Mouse (Mus musculus) hindbrain, embryonic 13.5 days (tissue): Measurements from ENCODE around the gene Ppil6. TPM values are rescaled to one million over a fixed set of nuclear protein-coding genes. Genes with fewer than 3 reads are reported as not detected.

ENCODE experiments used
- ATAC-seq: fragments of 200-750 bp; cut with Nextera tagmentation; 2 replicates; pipeline ENCODE4 v1.8.0; 2017; ENCODE audit warnings: moderate TSS enrichment; ENCODE audit not compliant: low FRiP score
- H3K27ac ChIP-seq: fragments of 300-500 bp; sonication (generic); 2 replicates; pipeline ENCODE4 v1.5.1; 2015; ENCODE audit warnings: inconsistent platforms, mild to moderate bottlenecking, moderate library complexity
- H3K27me3 ChIP-seq: fragments of 300-500 bp; sonication (generic); 2 replicates; pipeline ENCODE4 v1.6.1; 2015; ENCODE audit warnings: mild to moderate bottlenecking, inconsistent platforms
- H3K36me3 ChIP-seq: fragments of 300-500 bp; sonication (generic); 2 replicates; pipeline ENCODE4 v1.6.1; 2015; ENCODE audit warnings: mild to moderate bottlenecking, inconsistent platforms
- H3K4me1 ChIP-seq: fragments of 300-500 bp; sonication (generic); replicated peaks from 2 replicates; pipeline ENCODE4 v1.6.1; 2015; ENCODE audit warnings: inconsistent platforms
- H3K4me2 ChIP-seq: fragments of 300-500 bp; sonication (generic); 2 replicates; pipeline ENCODE4 v1.6.1; 2015; ENCODE audit warnings: inconsistent platforms, mild to moderate bottlenecking, moderate library complexity
- H3K4me3 ChIP-seq: fragments of 300-500 bp; sonication (generic); 2 replicates; pipeline ENCODE4 v1.5.1; 2015; ENCODE audit warnings: mild to moderate bottlenecking, inconsistent platforms
- H3K9ac ChIP-seq: fragments of 300-500 bp; sonication (generic); 2 replicates; pipeline ENCODE4 v1.6.1; 2015; ENCODE audit warnings: mild to moderate bottlenecking, inconsistent platforms
- H3K9me3 ChIP-seq: fragments of 300-500 bp; sonication (generic); 2 replicates; pipeline ENCODE4 v1.6.1; 2016; ENCODE audit warnings: inconsistent platforms
- WGBS: fragments of 180-500 bp; shearing (Covaris S2); methylation state at CpG from one replicate; pipeline ENCODE4 v1.1.7; 2015; 5-methylcytosine and 5-hydroxymethylcytosine counted together
- polyA plus RNA-seq: library from polyadenylated mRNA; unstranded; fragments of >200 nt; fragmentation: Nextera tagmentation; extraction: Ambion mirVana; gene quantifications from 2 replicates; pipeline ENCODE4 v1.2.1, GENCODE M21; 2015

Ppil6 gene
- polyA plus RNA-seq, 1 experiment from 2014 or later: 4.6 TPM

DNA sequence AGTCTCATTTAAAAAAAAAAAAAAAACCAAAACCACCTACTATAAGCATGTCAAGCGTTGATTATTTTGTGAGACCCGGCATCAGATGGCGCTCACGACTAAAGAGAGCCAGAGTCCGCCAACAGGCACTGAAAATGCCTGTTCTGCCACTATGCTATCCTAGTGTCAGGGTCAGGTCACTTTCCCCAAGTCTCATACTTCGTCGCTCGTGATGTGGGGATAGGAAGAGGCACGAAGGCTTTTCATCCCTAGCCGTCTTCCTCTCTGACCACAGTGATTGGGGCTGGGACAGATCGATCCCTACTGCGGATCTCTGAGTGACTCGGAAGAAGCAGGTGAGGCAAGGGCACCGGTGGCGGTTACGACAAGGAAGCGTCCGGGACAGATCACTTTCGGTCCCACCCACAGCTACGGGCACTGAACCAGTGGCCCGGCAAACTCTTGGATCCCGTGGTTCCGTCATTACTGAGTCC lies 28.3 kb downstream of the Ppil6 start:
- peak; percentile 63 for ATAC-seq
- peak overlapping the region; percentile 98 for H3K27ac ChIP-seq
- peak overlapping the region; percentile 86 for H3K4me2 ChIP-seq
- peaks cover 28% of the 10 kb centered on the region for H3K4me1 ChIP-seq
- WGBS: under 1% methylated on average over 23 of the region's 23 CpGs
- H3K36me3 ChIP-seq: no peaks in the 10 kb centered on the region
- H3K4me3 ChIP-seq: peak overlapping the region; percentile 94
- H3K9ac ChIP-seq: peak overlapping the region; percentile 89
- H3K9me3 ChIP-seq: no peaks in the 10 kb centered on the region
- H3K27me3 ChIP-seq: no peaks in the 10 kb centered on the region

DNA sequence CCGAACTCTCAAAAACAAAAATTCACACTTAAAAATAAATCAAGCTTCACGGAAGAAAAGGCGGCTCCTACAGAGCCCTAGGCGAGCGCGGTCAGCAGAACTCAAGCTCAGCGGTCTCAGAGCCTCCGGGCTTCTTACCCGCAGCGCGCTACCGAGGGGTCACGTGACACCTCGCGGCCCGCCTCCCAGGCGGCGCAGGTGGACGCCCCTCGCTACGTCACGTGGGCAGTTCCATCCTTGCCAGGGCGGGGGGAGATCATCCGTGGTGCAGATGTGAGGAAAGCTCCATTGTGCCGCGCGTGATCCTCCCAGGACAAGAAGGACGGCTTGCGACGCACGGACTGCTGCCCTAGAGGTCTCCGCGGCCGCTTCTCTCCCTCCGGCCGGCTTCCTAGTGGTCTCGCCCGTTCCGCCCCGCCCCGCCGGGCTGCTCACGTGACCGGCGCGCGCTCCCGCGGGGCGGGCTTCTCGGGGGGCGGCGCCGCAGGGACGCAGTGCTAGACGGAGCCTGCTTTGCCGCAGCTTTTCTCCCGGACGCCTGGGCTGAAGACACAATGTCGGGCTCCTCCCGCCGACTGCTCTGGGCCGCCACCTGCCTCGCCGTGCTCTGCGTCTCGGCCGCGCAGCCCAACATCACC lies 28.9 kb downstream of the Ppil6 start, which contains the start of gene Cd164:
Gene Cd164 (plus strand): TSS at position 434 of the 638 bp plus-strand sequence.
- Histone ChIP-seq H3K9me3 (no peaks in the 10 kb centered on the region), H3K27ac (peak within 1 kb of the TSS; percentile 98), H3K4me1 (peaks cover 28% of the 10 kb centered on the region), H3K4me2 (peak within 1 kb of the TSS; percentile 86), H3K9ac (peak within 1 kb of the TSS; percentile 89), H3K27me3 (no peaks in the 10 kb centered on the region), H3K4me3 (peak within 1 kb of the TSS; percentile 94), H3K36me3 (no peaks in the 10 kb centered on the region)
- WGBS: under 1% methylated on average over 66 of the region's 69 CpGs
- peak; percentile 96 for ATAC-seq

DNA sequence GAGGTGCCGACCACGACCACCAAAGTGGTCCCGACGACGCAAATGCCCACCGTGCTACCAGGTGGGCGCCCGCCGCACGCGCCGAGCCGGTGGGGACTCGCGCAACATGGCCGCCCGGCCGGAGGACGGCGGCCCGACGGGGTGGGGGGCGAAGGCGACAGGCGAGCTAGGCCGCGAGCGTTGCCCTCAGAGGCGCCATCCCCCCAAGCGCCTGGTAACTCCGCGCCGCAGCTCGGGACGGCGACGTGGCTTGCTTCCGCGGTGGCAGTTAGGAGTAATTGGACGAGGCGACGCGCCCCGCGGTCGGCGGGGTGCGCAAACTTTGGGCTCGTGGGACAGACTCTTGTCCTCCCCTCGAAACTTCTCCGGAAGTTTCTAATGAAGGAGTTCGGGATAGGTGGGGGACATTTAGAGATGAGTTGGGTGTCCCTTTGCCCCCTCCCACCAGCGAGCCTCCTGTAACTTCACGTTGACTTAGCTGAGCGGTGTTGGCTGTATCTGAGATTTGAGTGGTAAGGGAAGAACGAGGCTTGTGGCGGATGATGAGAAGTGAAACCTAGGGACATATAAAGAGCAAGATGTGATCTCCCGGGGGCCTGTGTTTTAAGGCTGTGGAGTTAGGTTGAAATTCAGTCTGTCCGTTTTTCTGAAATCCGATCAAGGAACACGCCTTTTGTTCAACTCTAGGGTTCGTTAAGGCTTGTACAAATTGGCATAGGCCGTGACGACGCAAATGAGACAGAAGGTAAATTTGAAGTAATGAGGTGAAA lies 29.6 kb downstream of the Ppil6 start:
- Histone ChIP-seq H3K36me3 (peaks cover 4% of the 10 kb centered on the region; the same call in 1 of the 2 replicates), H3K27ac (peak overlapping the region; percentile 98), H3K9me3 (no peaks in the 10 kb centered on the region), H3K9ac (peak overlapping the region; percentile 89), H3K27me3 (no peaks in the 10 kb centered on the region), H3K4me1 (peaks cover 28% of the 10 kb centered on the region), H3K4me3 (peak overlapping the region; percentile 94), H3K4me2 (peak overlapping the region; percentile 86)
- ATAC-seq: peak; percentile 74
- under 1% methylated on average over 65 of the region's 65 CpGs for WGBS

DNA sequence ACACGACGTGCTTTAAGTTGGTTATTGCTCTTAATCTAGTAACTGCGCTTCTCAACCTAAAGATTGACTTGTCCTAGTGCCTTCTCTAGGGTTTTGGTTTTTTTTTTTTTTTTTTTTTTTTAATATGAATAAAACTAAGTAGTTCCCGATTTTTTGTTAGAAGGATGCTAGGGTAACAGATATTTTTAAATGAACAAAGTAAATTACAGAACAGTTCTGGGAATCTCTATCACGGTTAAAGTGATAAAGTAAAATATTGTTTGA lies 30.1 kb downstream of the Ppil6 start:
- H3K4me2 ChIP-seq: peak overlapping the region; percentile 86
- no peaks in the 10 kb centered on the region for H3K27me3 ChIP-seq
- no peaks in the 10 kb centered on the region for H3K9me3 ChIP-seq
- peaks cover 28% of the 10 kb centered on the region for H3K4me1 ChIP-seq
- peaks cover 7% of the 10 kb centered on the region; the same call in 1 of the 2 replicates for H3K36me3 ChIP-seq
- 6% methylated on average over 5 of the region's 5 CpGs for WGBS
- H3K4me3 ChIP-seq: peak overlapping the region; percentile 94
- peak overlapping the region; percentile 89 for H3K9ac ChIP-seq
- H3K27ac ChIP-seq: no peak overlapping the region
- ATAC-seq: no peak

- Histone ChIP-seq H3K9me3 (no peaks in the 10 kb centered on the region), H3K4me2 (no peak overlapping the region), H3K4me3 (no peak overlapping the region), H3K9ac (no peak overlapping the region), H3K4me1 (peaks cover 28% of the 10 kb centered on the region), H3K36me3 (peaks cover 23% of the 10 kb centered on the region), H3K27ac (no peak overlapping the region), H3K27me3 (no peaks in the 10 kb centered on the region)
- no peak for ATAC-seq
- 89% methylated on average over 3 of the region's 3 CpGs for WGBS
Observed at GRCm38 (mm10) chr10:41523386-41523785, 33.1 kb downstream of the Ppil6 start.

DNA sequence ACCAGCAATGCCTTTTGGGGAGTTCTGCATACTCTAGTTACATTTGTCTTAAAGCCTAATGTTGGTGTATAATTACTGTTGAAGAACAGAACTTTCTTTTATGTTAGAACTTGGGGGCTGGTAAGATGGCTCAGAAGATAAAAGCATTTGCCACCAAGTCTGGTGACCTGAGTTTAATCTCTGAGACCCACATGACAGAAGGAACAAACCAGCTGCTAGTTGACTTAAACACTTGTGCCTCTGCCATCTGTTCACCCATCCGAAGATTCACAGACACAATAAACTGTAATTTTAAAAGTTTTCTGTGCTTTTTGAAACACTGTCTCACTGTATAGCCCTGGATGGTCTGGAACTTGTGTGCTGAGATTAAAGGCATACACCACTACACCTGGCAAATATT lies 35.5 kb downstream of the Ppil6 start:
- Histone ChIP-seq H3K27ac (no peak overlapping the region), H3K4me3 (no peak overlapping the region), H3K9ac (no peak overlapping the region), H3K4me1 (peaks cover 26% of the 10 kb centered on the region), H3K36me3 (peaks cover 40% of the 10 kb centered on the region), H3K27me3 (no peaks in the 10 kb centered on the region), H3K9me3 (no peaks in the 10 kb centered on the region), H3K4me2 (no peak overlapping the region)
- WGBS: 83% methylated on average over 1 of the region's 1 CpGs
- no peak for ATAC-seq

DNA sequence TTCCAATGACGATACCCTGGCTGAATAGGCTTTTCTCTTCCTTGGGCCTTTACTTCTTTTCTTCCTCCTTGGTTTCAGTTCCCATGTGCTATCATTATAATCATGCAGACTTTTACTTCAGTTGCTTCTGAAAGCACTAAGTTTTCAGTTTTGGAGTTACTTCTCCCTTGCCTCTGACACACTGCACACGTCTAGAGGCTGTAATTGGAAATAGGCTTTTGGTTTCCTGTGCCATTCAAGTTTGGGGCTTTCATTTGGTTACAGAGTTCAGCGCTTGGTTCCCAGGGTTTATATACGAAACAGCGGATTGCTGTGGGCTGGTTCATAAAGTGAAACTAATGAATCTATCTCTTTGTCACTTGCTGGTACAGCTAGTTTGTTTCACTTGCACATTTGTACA lies 39.7 kb downstream of the Ppil6 start:
- Histone ChIP-seq H3K4me1 (no peaks in the 10 kb centered on the region), H3K4me2 (no peak overlapping the region)

GRCm38 (mm10) chr10:41535991-41536390 lies 45.8 kb downstream of the Ppil6 start:
- H3K27ac ChIP-seq: no peak overlapping the region
- no peaks in the 10 kb centered on the region for H3K9me3 ChIP-seq
- no peak overlapping the region for H3K4me2 ChIP-seq
- ATAC-seq: no peak
- H3K27me3 ChIP-seq: no peaks in the 10 kb centered on the region
- WGBS: 96% methylated on average over 2 of the region's 2 CpGs
- no peak overlapping the region for H3K4me3 ChIP-seq
- H3K9ac ChIP-seq: no peak overlapping the region
- no peaks in the 10 kb centered on the region for H3K4me1 ChIP-seq
- H3K36me3 ChIP-seq: peaks cover 59% of the 10 kb centered on the region

More for the DNA sequence above, 39.7 kb downstream of the Ppil6 start:
- H3K36me3 ChIP-seq: peaks cover 68% of the 10 kb centered on the region
- no peak overlapping the region for H3K27ac ChIP-seq
- WGBS: 92% methylated on average over 5 of the region's 5 CpGs
- H3K9ac ChIP-seq: no peak overlapping the region
- H3K27me3 ChIP-seq: no peaks in the 10 kb centered on the region
- no peak for ATAC-seq
- H3K4me3 ChIP-seq: no peak overlapping the region
- no peaks in the 10 kb centered on the region for H3K9me3 ChIP-seq

DNA sequence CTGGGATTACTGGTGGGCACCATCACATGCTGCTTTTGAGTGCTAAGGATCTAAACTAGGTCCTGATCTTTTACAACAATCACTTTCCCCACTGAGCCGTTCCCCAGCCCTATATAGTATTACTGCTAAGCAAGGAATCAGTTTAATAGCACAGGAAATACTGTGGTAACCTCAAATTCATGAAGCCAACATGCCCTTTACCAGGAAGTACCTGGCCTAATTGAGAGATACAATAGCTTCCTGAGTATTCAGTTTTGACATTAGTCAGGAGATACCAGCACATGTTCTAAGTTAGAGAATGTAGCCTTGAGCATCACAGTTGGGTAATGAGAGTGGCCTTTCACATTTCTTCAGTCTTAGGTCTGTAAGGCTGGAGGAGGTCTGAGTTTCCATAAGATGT lies 46.5 kb downstream of the Ppil6 start:
- H3K36me3 ChIP-seq: peaks cover 54% of the 10 kb centered on the region
- H3K9me3 ChIP-seq: no peaks in the 10 kb centered on the region
- no peak overlapping the region for H3K4me2 ChIP-seq
- no peak for ATAC-seq
- H3K27me3 ChIP-seq: no peaks in the 10 kb centered on the region
- H3K9ac ChIP-seq: no peak overlapping the region
- no peak overlapping the region for H3K4me3 ChIP-seq
- WGBS: 100% methylated on average over 1 of the region's 1 CpGs
- no peaks in the 10 kb centered on the region for H3K4me1 ChIP-seq
- no peak overlapping the region for H3K27ac ChIP-seq

DNA sequence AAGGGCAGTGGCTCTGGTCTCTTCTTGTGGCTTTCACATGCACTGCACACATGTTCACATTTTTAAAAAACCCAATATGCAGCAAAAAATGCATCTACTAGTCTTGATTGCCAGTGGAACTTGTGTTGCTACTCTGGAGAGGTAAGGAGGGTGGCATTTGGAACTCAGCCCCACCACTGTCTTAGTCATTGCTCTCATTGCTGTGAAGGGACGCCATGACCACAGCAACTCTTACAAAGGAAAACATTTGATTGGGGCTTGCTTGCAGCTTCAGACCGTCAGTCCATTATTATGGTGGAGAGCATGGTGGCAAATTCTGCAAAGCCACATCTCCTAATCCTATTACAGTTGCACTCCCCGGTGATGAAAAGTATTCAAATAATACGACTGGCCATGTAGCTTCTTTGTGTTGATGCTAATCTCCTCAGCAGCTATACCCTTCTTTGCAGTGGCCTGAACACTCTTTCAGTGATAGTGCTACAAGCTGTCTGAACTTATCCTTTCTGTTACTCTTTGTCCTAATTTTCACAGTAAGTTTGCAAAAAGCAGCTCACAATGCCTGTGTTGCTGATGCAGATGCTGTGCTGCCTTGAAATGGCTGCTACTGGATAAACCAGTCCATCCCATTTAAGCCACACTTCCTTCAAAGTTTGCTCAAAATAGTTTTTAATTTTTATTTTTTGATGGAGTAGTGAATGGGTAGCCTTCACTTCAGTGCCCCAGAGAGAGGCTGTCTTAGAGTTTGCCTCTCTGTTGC lies 47.2 kb downstream of the Ppil6 start:
- no peak overlapping the region for H3K9ac ChIP-seq
- no peak overlapping the region for H3K27ac ChIP-seq
- peaks cover 55% of the 10 kb centered on the region for H3K36me3 ChIP-seq
- ATAC-seq: no peak
- no peaks in the 10 kb centered on the region for H3K27me3 ChIP-seq
- no peaks in the 10 kb centered on the region for H3K9me3 ChIP-seq
- no peak overlapping the region for H3K4me3 ChIP-seq
- 88% methylated on average over 4 of the region's 4 CpGs for WGBS
- no peak overlapping the region for H3K4me2 ChIP-seq
- H3K4me1 ChIP-seq: no peaks in the 10 kb centered on the region

DNA sequence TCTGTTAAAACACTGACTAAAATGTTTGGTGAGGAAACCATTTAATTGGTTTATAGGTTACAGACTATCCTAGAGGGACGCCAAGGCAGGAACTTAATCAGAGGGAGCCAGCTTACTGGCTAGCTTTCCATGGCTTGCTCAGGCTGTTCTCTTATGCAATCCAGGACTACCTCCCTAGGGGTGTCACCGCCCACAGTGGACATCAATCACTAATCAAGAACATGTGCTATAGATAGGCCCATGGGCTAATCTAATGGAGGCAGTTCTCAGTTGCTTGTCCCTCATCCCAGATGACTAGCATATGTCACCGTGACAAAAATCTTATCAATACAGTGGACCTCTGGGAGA lies 47.7 kb downstream of the Ppil6 start:
- Histone ChIP-seq H3K4me3 (no peak overlapping the region), H3K4me1 (no peaks in the 10 kb centered on the region), H3K27me3 (no peaks in the 10 kb centered on the region), H3K27ac (no peak overlapping the region), H3K9me3 (no peaks in the 10 kb centered on the region), H3K9ac (no peak overlapping the region), H3K36me3 (peaks cover 50% of the 10 kb centered on the region), H3K4me2 (no peak overlapping the region)
- 99% methylated on average over 3 of the region's 3 CpGs for whole genome bisulfite sequencing
- no peak for ATAC-seq

DNA sequence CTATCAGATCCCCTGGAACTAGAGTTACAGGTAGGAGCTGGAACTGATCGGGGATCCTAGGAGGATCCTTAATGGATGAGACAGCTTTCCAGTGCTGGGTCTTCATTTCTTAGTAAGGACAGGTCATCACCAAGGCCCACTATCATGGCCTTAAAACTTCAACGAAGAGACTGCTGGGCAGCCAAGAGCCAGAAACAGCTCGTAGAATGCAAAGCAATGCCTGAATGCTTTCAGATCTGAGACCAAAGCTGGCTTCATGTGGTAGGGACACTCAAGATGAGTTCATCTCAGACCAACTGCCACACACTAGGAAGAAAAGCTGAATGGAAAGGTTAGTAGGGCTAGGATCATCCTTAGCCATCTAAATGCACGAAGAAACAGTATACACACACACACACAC lies 48.7 kb downstream of the Ppil6 start:
- ATAC-seq: no peak
- no peak overlapping the region for H3K4me2 ChIP-seq
- H3K4me1 ChIP-seq: no peaks in the 10 kb centered on the region
- no peaks in the 10 kb centered on the region for H3K9me3 ChIP-seq
- H3K36me3 ChIP-seq: peaks cover 40% of the 10 kb centered on the region
- H3K27ac ChIP-seq: no peak overlapping the region
- H3K27me3 ChIP-seq: no peaks in the 10 kb centered on the region
- no peak overlapping the region for H3K4me3 ChIP-seq
- 94% methylated on average over 4 of the region's 4 CpGs for WGBS
- H3K9ac ChIP-seq: no peak overlapping the region
